Mouse (Mus musculus) spleen, adult 2 months (tissue): ENCODE measurements around the gene Tcfl5. TPM values are rescaled to one million over a fixed set of nuclear protein-coding genes. Genes with fewer than 3 reads are reported as not detected.
A peak's percentile ranks its signal among the peaks of the same experiment; 100 is the strongest.

ENCODE experiments used
- DNase-seq, 2 experiments: peaks; one replicate each; pipeline versions ENCODE4 v3.0.0 to v3.0.0-alpha.2; 2012 to 2021; ENCODE audit warnings: low spot score in 2 of 2, low read depth in 1 of 2
- H3K27ac ChIP-seq: fragments of 200-500 bp; 2 replicates; pipeline ENCODE4 v1.5.1; 2012; ENCODE audit warnings: low read length, inconsistent platforms; ENCODE audit not compliant: insufficient read depth
- H3K27me3 ChIP-seq: fragments of 200-500 bp; 2 replicates; pipeline ENCODE4 v1.6.1; 2012; ENCODE audit warnings: mild to moderate bottlenecking, moderate library complexity, low read length, inconsistent platforms; ENCODE audit not compliant: control insufficient read depth, insufficient read depth
- H3K36me3 ChIP-seq: fragments of 200-500 bp; 2 replicates; pipeline ENCODE4 v1.6.1; 2012; ENCODE audit warnings: mild to moderate bottlenecking, low read length, inconsistent platforms; ENCODE audit not compliant: control insufficient read depth, insufficient read depth
- H3K4me1 ChIP-seq: fragments of 200-500 bp; 2 replicates; pipeline ENCODE4 v1.6.1; 2011; ENCODE audit warnings: inconsistent platforms; ENCODE audit not compliant: control insufficient read depth, insufficient read depth, insufficient read length
- H3K4me3 ChIP-seq: fragments of 200-500 bp; 2 replicates; pipeline ENCODE4 v1.5.1; 2011; ENCODE audit warnings: mild to moderate bottlenecking, inconsistent platforms; ENCODE audit not compliant: insufficient read depth, insufficient read length; ENCODE audit errors: extremely low read depth
- CTCF ChIP-seq: fragments of 200-500 bp; IDR thresholded peaks from 2 replicates; pipeline ENCODE4 v1.5.1; 2011; ENCODE audit warnings: mild to moderate bottlenecking, inconsistent platforms; ENCODE audit not compliant: insufficient read depth, insufficient read length, insufficient replicate concordance; ENCODE audit errors: extremely low read depth
- POLR2A ChIP-seq: fragments of 200-500 bp; IDR thresholded peaks from 2 replicates; pipeline ENCODE4 v1.6.1; 2011; ENCODE audit warnings: low read depth, low read length, inconsistent platforms
- WGBS: fragments of 180-500 bp; shearing (Covaris S2); methylation state at CpG from one replicate; pipeline ENCODE4 v1.1.7; 2018; 5-methylcytosine and 5-hydroxymethylcytosine counted together
- polyA plus RNA-seq: library from polyadenylated mRNA; depleted of rRNA; stranded (reverse); fragments of >200 nt; gene quantifications from 2 replicates; pipeline ENCODE4 v1.2.3, GENCODE M21; 2012; rRNA removed

Gene Tcfl5
- polyA plus RNA-seq, 1 experiment, result not detected

DNA sequence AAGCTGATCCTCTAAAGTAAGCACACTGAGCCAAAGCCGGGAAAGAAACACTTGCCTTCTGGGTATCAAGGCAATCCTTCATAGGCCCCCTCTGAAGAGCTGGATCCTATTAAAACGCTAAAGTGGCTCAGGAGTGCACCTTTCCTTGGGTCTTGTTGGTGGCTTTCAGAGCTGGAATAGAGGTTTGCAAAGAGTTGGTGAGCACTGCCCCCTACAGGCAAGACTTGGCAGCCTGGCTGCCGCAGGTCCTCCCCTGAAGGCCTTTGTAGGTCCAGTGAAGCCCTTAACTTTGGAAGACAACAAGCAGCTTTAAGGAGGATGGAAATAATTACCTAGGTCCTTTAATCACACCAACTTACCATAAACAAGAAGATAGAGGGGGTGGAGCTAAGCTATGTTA lies 63.8 kb downstream of the Tcfl5 start:
- 9% methylated on average over 3 of the region's 3 CpGs for WGBS
- peak in 1 of 2 experiments; percentile 66 for DNase-seq
- Histone ChIP-seq H3K4me1 (peaks cover 6% of the 10 kb centered on the region; the same call in 1 of the 2 replicates), H3K36me3 (no peaks in the 10 kb centered on the region), H3K27ac (no peak overlapping the region), H3K4me3 (no peak overlapping the region), H3K27me3 (no peaks in the 10 kb centered on the region)
- TF ChIP-seq CTCF, result peak; percentile 95
- TF ChIP-seq POLR2A, result no peak

DNA sequence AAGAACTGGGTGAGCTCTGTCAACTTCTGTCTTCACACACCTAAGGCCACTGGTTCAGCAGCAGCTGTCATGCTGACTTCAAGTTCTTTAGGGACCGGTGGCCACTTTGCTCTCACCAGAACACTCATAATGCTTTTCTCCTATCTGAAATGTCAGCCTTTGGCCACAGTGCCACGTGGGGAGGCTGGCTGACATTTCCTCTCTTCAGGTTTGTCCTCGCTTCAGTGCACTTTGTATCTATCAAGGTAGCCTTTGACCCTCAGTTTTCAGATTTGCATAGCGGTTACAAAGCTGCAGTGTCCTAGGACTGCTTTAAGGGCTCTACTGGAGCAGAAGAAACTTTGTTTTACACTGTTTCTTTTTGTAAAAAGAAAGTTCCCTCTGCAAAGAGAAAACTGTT lies 66.0 kb downstream of the Tcfl5 start:
- DNase-seq, result no peak
- Histone ChIP-seq H3K4me3 (no peak overlapping the region), H3K4me1 (no peaks in the 10 kb centered on the region), H3K36me3 (no peaks in the 10 kb centered on the region), H3K27me3 (0 out of 2 replicates have a peak, but pooled peaks cover under 1% of the 10 kb centered on the region), H3K27ac (no peak overlapping the region)
- 49% methylated on average over 4 of the region's 4 CpGs for WGBS
- TF ChIP-seq POLR2A, result no peak
- no peak for TF ChIP-seq CTCF

Other genes with a start within 250 kb of the Tcfl5 start
- 8.1 and 10.1 TPM in 2 replicates for gene Slco4a1, start 186.5 kb downstream of the Tcfl5 start, polyA plus RNA-seq
- gene Ntsr1, start 142.7 kb downstream of the Tcfl5 start, polyA plus RNA-seq, result not detected in 2 replicates
- 30.8 and 41.2 TPM in 2 replicates for gene Mrgbp, start 61.4 kb downstream of the Tcfl5 start, polyA plus RNA-seq
- gene Ogfr, start 53.5 kb downstream of the Tcfl5 start, polyA plus RNA-seq, result 39.0 and 43.8 TPM in 2 replicates
- 1.9 and 2.3 TPM in 2 replicates for gene Col9a3, start 44.9 kb downstream of the Tcfl5 start, polyA plus RNA-seq
- gene Dido1, start 67.3 kb upstream of the Tcfl5 start, polyA plus RNA-seq, result 11.4 and 12.5 TPM in 2 replicates
- 21.1 and 22.8 TPM in 2 replicates for gene Gid8, start 67.4 kb upstream of the Tcfl5 start, polyA plus RNA-seq
- gene Slc17a9, start 82.6 kb upstream of the Tcfl5 start, polyA plus RNA-seq, result 43.9 and 48.1 TPM in 2 replicates
- gene Bhlhe23, start 134.2 kb upstream of the Tcfl5 start, polyA plus RNA-seq, result not detected in 2 replicates